Mouse (Mus musculus) olfactory bulb, adult 2 months (tissue): ENCODE measurements around the gene 1700012B07Rik. TPM values are rescaled to one million over a fixed set of nuclear protein-coding genes. Genes with fewer than 3 reads are reported as not detected.

ENCODE experiments used
- H3K27ac ChIP-seq: fragments of 200-500 bp; 2 replicates; pipeline ENCODE4 v1.5.1; 2012; ENCODE audit warnings: low read depth, low read length; ENCODE audit not compliant: insufficient read depth
- H3K4me1 ChIP-seq: fragments of 200-500 bp; 2 replicates; pipeline ENCODE4 v1.6.1; 2012; ENCODE audit warnings: low read length; ENCODE audit not compliant: control insufficient read depth, insufficient read depth
- H3K4me3 ChIP-seq: fragments of 200-500 bp; 2 replicates; pipeline ENCODE4 v1.5.1; 2012; ENCODE audit warnings: mild to moderate bottlenecking, low read depth, low read length, moderate library complexity; ENCODE audit not compliant: insufficient read depth
- CTCF ChIP-seq: fragments of 200-500 bp; IDR thresholded peaks from 2 replicates; pipeline ENCODE4 v1.5.1; 2012; ENCODE audit warnings: low read depth, mild to moderate bottlenecking, low read length, moderate library complexity; ENCODE audit not compliant: insufficient read depth
- POLR2A ChIP-seq: fragments of 200-500 bp; IDR thresholded peaks from 2 replicates; pipeline ENCODE4 v1.6.1; 2012; ENCODE audit warnings: mild to moderate bottlenecking, low read depth, low read length, moderate library complexity; ENCODE audit not compliant: insufficient read depth
- WGBS: fragments of 180-500 bp; shearing (Covaris S2); methylation state at CpG from one replicate; pipeline ENCODE4 v1.1.7; 2018; 5-methylcytosine and 5-hydroxymethylcytosine counted together
- polyA plus RNA-seq: library from polyadenylated mRNA; stranded (reverse); fragments of >200 nt; gene quantifications from 2 replicates; pipeline ENCODE4 v1.2.4, GENCODE M21; 2012; ENCODE audit warnings: low replicate concordance; ENCODE audit not compliant: missing spikeins, insufficient read depth, insufficient read length

1700012B07Rik gene
- polyA plus RNA-seq, 1 experiment = not detected

GRCm38 (mm10) chr11:109867861-109868260 lies 40.0 kb upstream of the 1700012B07Rik start:
- Histone ChIP-seq H3K27ac (no peak overlapping the region), H3K4me3 (no peak overlapping the region), H3K4me1 (no peaks in the 10 kb centered on the region)
- 93% methylated on average over 5 of the region's 5 CpGs for WGBS
- TF ChIP-seq CTCF (no peak), POLR2A (no peak)

- no peaks in the 10 kb centered on the region for H3K4me1 ChIP-seq
- H3K27ac ChIP-seq = no peak overlapping the region
- WGBS = 78% methylated on average over 11 of the region's 11 CpGs
- H3K4me3 ChIP-seq = no peak overlapping the region
- TF ChIP-seq POLR2A = no peak
- no peak for TF ChIP-seq CTCF
Observed at GRCm38 (mm10) chr11:109866537-109867160, 38.8 kb upstream of the 1700012B07Rik start.

- Histone ChIP-seq H3K4me3 (no peak overlapping the region), H3K27ac (no peak overlapping the region), H3K4me1 (no peaks in the 10 kb centered on the region)
- WGBS = 79% methylated on average over 8 of the region's 8 CpGs
- TF ChIP-seq CTCF (no peak), POLR2A (no peak)
Observed at GRCm38 (mm10) chr11:109865526-109865925, 37.7 kb upstream of the 1700012B07Rik start.

- WGBS = 88% methylated on average over 7 of the region's 7 CpGs
- H3K27ac ChIP-seq = no peak overlapping the region
- H3K4me3 ChIP-seq = no peak overlapping the region
- no peak for TF ChIP-seq POLR2A
- no peak for TF ChIP-seq CTCF
- peaks cover 5% of the 10 kb centered on the region; the same call in 1 of the 2 replicates for H3K4me1 ChIP-seq
Observed at GRCm38 (mm10) chr11:109863951-109864350, 36.1 kb upstream of the 1700012B07Rik start.

- Histone ChIP-seq H3K27ac (no peak overlapping the region), H3K4me1 (peaks cover 5% of the 10 kb centered on the region; the same call in 1 of the 2 replicates), H3K4me3 (no peak overlapping the region)
- 65% methylated on average over 9 of the region's 9 CpGs for WGBS
- no peak for TF ChIP-seq POLR2A
- TF ChIP-seq CTCF = no peak
Observed at GRCm38 (mm10) chr11:109863194-109863746, 35.4 kb upstream of the 1700012B07Rik start.

GRCm38 (mm10) chr11:109860508-109860907 lies 32.7 kb upstream of the 1700012B07Rik start:
- WGBS = 5% methylated on average over 10 of the region's 10 CpGs
- no peak overlapping the region for H3K4me3 ChIP-seq

GRCm38 (mm10) chr11:109859939-109860469 lies 32.2 kb upstream of the 1700012B07Rik start:
- 56% methylated on average over 14 of the region's 14 CpGs for WGBS
- Histone ChIP-seq H3K4me3 (no peak overlapping the region), H3K27ac (peak overlapping the region; percentile 18; the same call in 1 of the 2 replicates), H3K4me1 (peaks cover 7% of the 10 kb centered on the region; the same call in 1 of the 2 replicates)
- TF ChIP-seq CTCF = no peak
- no peak for TF ChIP-seq POLR2A

More at GRCm38 (mm10) chr11:109860508-109860907, 32.7 kb upstream of the 1700012B07Rik start:
- H3K27ac ChIP-seq = peak overlapping the region; percentile 18; the same call in 1 of the 2 replicates
- peak; percentile 80 for TF ChIP-seq CTCF
- TF ChIP-seq POLR2A = no peak
- H3K4me1 ChIP-seq = peaks cover 7% of the 10 kb centered on the region; the same call in 1 of the 2 replicates

GRCm38 (mm10) chr11:109859441-109859840 lies 31.6 kb upstream of the 1700012B07Rik start:
- H3K4me3 ChIP-seq = no peak overlapping the region
- WGBS = 95% methylated on average over 4 of the region's 4 CpGs
- TF ChIP-seq CTCF (no peak), POLR2A (no peak)
- no peak overlapping the region for H3K27ac ChIP-seq
- H3K4me1 ChIP-seq = peaks cover 7% of the 10 kb centered on the region; the same call in 1 of the 2 replicates

GRCm38 (mm10) chr11:109857086-109857485 lies 29.2 kb upstream of the 1700012B07Rik start:
- WGBS = 50% methylated on average over 10 of the region's 10 CpGs
- Histone ChIP-seq H3K27ac (no peak overlapping the region), H3K4me3 (no peak overlapping the region), H3K4me1 (peaks cover 7% of the 10 kb centered on the region; the same call in 1 of the 2 replicates)
- TF ChIP-seq CTCF (no peak), POLR2A (no peak)
